Mouse (Mus musculus) limb, embryonic 10.5 days (tissue): ENCODE data around the gene Ssty1. TPM values are rescaled to one million over a fixed set of nuclear protein-coding genes. Genes with fewer than 3 reads are reported as not detected.
"Not testable (repeated sequence)": the region's sequence is repeated elsewhere in the genome, so short reads cannot be mapped to it uniquely, and the experiment has no call there.

ENCODE experiments used
- DNase-seq: peaks from one replicate; pipeline ENCODE4 v3.0.0-alpha.2; 2017; ENCODE audit warnings: low spot score
- H3K27ac ChIP-seq: fragments of 300-500 bp; sonication (generic); 2 replicates; pipeline ENCODE4 v1.5.1; 2016; ENCODE audit warnings: mild to moderate bottlenecking
- H3K27me3 ChIP-seq: fragments of 300-500 bp; sonication (generic); 2 replicates; pipeline ENCODE4 v1.6.1; 2016; ENCODE audit warnings: low read depth, mild to moderate bottlenecking; ENCODE audit not compliant: poor library complexity, severe bottlenecking
- H3K36me3 ChIP-seq: fragments of 300-500 bp; sonication (generic); 2 replicates; pipeline ENCODE4 v1.6.1; 2016; ENCODE audit warnings: mild to moderate bottlenecking, moderate library complexity
- H3K4me1 ChIP-seq: fragments of 300-500 bp; sonication (generic); 2 replicates; pipeline ENCODE4 v1.6.1; 2016
- H3K4me3 ChIP-seq: fragments of 300-500 bp; sonication (generic); 2 replicates; pipeline ENCODE4 v1.5.1; 2016; ENCODE audit warnings: mild to moderate bottlenecking, moderate library complexity
- H3K9me3 ChIP-seq: fragments of 300-500 bp; sonication (generic); replicated peaks from 2 replicates; pipeline ENCODE4 v1.6.1; 2016; ENCODE audit warnings: mild to moderate bottlenecking
- WGBS: fragments of 180-500 bp; shearing (Covaris S2); methylation state at CpG from one replicate; pipeline ENCODE4 v1.1.7; 2016; 5-methylcytosine and 5-hydroxymethylcytosine counted together
- polyA plus RNA-seq: library from polyadenylated mRNA; unstranded; fragments of >200 nt; fragmentation: Nextera tagmentation; extraction: Ambion mirVana; gene quantifications from 2 replicates; pipeline ENCODE4 v1.2.1, GENCODE M21; 2016

The Ssty1 gene
- not detected in 2 replicates for polyA plus RNA-seq

DNA sequence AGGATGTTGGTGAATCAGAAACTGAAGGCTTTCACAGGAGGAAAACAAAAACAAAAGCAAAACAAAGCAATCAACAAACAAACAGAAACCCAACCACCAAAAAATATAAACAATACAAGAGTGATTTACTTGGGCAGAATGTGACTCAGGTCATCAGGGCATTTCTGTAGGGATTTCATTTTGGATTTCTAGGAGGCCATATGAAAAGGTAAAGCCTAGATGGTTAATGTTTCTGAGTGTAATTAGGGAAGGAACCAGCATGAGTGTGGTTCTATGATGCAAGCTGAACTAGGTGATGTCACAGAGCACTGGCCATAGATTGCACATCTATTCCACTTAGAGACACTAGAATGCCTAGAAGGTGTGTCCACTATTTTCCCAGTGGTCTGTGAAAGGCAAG lies at the start of gene Ssty1:
Ssty1 (plus strand) TSS at position 301 of the 400 bp plus-strand sequence.
- not testable (repeated sequence) for DNase-seq, H3K27ac ChIP-seq

GRCm38 (mm10) chrY:18061712-18062111 lies 27.2 kb upstream of the Ssty1 start, which contains the start of gene Gm21764:
Gene Gm21764 (minus strand): TSS chrY:18061812.
- not testable (repeated sequence) for H3K36me3 ChIP-seq, H3K27ac ChIP-seq, H3K9me3 ChIP-seq, H3K4me1 ChIP-seq, H3K27me3 ChIP-seq, DNase-seq, H3K4me3 ChIP-seq
- no CpG with 5 or more reads among the region's 3 CpGs for WGBS

More for the DNA sequence above, at the start of gene Ssty1:
- H3K9me3 ChIP-seq, H3K4me1 ChIP-seq, H3K36me3 ChIP-seq, H3K4me3 ChIP-seq, H3K27me3 ChIP-seq: not testable (repeated sequence)

Other genes starting within 250 kb of the Ssty1 start
- not detected in 2 replicates for gene Gm21904, start 242.8 kb upstream of the Ssty1 start, polyA plus RNA-seq
- gene Gm20772, start 214.4 kb upstream of the Ssty1 start, polyA plus RNA-seq: not detected in 2 replicates
- not detected in 2 replicates for gene Gm20831, start 214.4 kb upstream of the Ssty1 start, polyA plus RNA-seq
- gene Srsy, start 151.8 kb upstream of the Ssty1 start, polyA plus RNA-seq: not detected in 2 replicates
- not detected in 2 replicates for gene Gm21764, start 27.3 kb upstream of the Ssty1 start, polyA plus RNA-seq